ENCODE assay signal across 8 mouse cellular contexts in the genomic region with DNA sequence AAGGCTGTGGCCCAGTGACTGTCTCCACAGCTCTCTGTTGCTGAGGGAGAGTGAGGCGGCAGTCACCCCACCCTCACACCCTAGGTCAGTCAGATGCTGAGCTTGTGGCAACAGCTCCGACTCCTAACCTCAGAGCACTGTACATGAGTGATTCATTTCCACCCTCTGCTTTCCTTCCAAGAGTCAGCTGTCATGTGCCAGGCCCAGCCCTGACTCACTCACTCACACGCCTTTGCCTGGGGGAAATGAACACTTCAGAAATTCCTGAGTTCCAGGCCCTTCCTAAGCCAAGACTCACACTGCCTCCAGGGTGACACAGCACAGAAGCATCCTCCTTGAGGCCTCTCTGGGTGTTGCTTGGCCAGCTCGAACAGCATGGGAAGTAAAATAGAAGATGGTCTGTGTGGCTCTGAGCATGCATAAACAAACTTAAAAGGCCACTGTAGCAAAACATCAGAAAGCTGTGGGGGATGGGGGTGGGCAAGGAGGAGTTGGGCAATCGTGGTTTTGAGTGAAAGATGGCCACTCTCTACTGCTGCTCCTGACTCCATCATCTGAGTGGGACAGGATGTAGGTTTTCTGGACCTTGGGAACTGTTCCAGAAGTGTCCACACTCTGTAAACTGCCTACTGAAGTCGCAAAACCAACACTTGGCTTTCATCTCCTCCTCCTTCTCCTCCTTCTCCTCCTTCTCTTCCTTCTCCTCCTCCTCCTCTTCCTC.
DNase-seq lines count a peak whose midpoint lies in the region; ATAC-seq and TF ChIP-seq lines count a peak whose summit lies in the region.

No protein-coding gene starts in this region.

- H3K9me3 ChIP-seq in liver, postnatal 0 days (ENCODE audit: low read length): no peaks in the 10 kb centered on the region
- H3K9me3 ChIP-seq in lung, embryonic 14.5 days (ENCODE audit: low read depth, low read length): no peaks in the 10 kb centered on the region

- no peak for DNase-seq in liver, postnatal 0 days
- no peak for DNase-seq in liver
- peak; percentile 52 for DNase-seq in adrenal gland, postnatal 25 days
- DNase-seq in heart, adult 11 months: peak; percentile 99
- peak; percentile 77 for DNase-seq in lung, embryonic 14.5 days
- DNase-seq in retina, postnatal 1 day: no peak
- no peak for DNase-seq in spleen, adult 12 weeks (ENCODE audit: low spot score)

- H3K4me1 ChIP-seq in liver, postnatal 0 days (ENCODE audit: insufficient read depth): no peaks in the 10 kb centered on the region
- H3K4me1 ChIP-seq in lung, embryonic 14.5 days (ENCODE audit: insufficient read depth): no peaks in the 10 kb centered on the region

- peak; percentile 63 for ATAC-seq in liver, postnatal 0 days
- peak; percentile 97 for ATAC-seq in lung, embryonic 14.5 days (ENCODE audit: insufficient read depth)
- ATAC-seq in monocyte, adult 5-6 weeks (replicated peaks; ENCODE audit: insufficient number of reproducible peaks, low FRiP score, low TSS enrichment, poor library complexity, severe bottlenecking): no peak; the same call in 1 of the 2 replicates

- no peak for TF ChIP-seq CTCF in liver, postnatal 0 days (IDR thresholded peaks at IDR 0.05; ENCODE audit: low read depth)
- no peak for TF ChIP-seq CTCF in lung, embryonic 14.5 days (IDR thresholded peaks at IDR 0.05; ENCODE audit: low read depth)

- WGBS in liver, postnatal 0 days (ENCODE audit: insufficient replicate concordance): 67% methylated on average over 6 of the region's 6 CpGs
- 29% methylated on average over 6 of the region's 6 CpGs for WGBS in lung, embryonic 14.5 days

- H3K9ac ChIP-seq in liver, postnatal 0 days (replicated peaks): no peak overlapping the region
- no peak overlapping the region for H3K9ac ChIP-seq in lung, embryonic 14.5 days

- no peaks in the 10 kb centered on the region for H3K27me3 ChIP-seq in liver, postnatal 0 days (ENCODE audit: insufficient read depth, low read length)
- H3K27me3 ChIP-seq in lung, embryonic 14.5 days (ENCODE audit: insufficient read depth, low read length): no peaks in the 10 kb centered on the region

- H3K4me2 ChIP-seq in liver, postnatal 0 days (ENCODE audit: low read depth, low read length): no peak overlapping the region
- H3K4me2 ChIP-seq in lung, embryonic 14.5 days: no peak overlapping the region

- TF ChIP-seq EP300 in liver, postnatal 0 days (IDR thresholded peaks at IDR 0.05; ENCODE audit: low read depth): no peak

- no peak overlapping the region for H3K27ac ChIP-seq in liver, postnatal 0 days (ENCODE audit: low read depth)
- H3K27ac ChIP-seq in lung, embryonic 14.5 days (ENCODE audit: low read depth): peak overlapping the region; percentile 65; the same call in 1 of the 2 replicates

- no peaks in the 10 kb centered on the region for H3K36me3 ChIP-seq in liver, postnatal 0 days (replicated peaks; ENCODE audit: insufficient read depth, low read length)
- H3K36me3 ChIP-seq in lung, embryonic 14.5 days (ENCODE audit: insufficient read depth): 0 out of 2 replicates have a peak, but pooled peaks cover 3% of the 10 kb centered on the region

- no peak overlapping the region for H3K4me3 ChIP-seq in liver, postnatal 0 days (ENCODE audit: low read depth, low read length)
- no peak overlapping the region for H3K4me3 ChIP-seq in lung, embryonic 14.5 days (ENCODE audit: low read depth, low read length)

Comparison
In these comparisons a context has a peak if more than half of its experiments do, and no peak if none do; other contexts are left out.
1. DNase-seq: peak in adrenal gland, postnatal 25 days (single experiment), heart, adult 11 months (single experiment) and lung, embryonic 14.5 days (single experiment); none in liver, postnatal 0 days (single experiment), liver (single experiment), retina, postnatal 1 day (single experiment) and spleen, adult 12 weeks (single experiment).